Mouse (Mus musculus) ovary, postnatal 36 days (tissue): ENCODE results near the gene Ccnh.
"Not testable (repeated sequence)": the region's sequence is repeated elsewhere in the genome, so short reads cannot be mapped to it uniquely, and the experiment has no call there.

Source experiments
- DNase-seq: peaks from one replicate; pipeline ENCODE4 v3.0.0; 2022; ENCODE audit warnings: low spot score, mixed read lengths

Ccnh gene

GRCm38 (mm10) chr13:85188903-85189643 lies at the start of gene Ccnh:
Gene Ccnh, plus strand, starts transcription at chr13:85189408.
- DNase-seq: peak; percentile 90

GRCm38 (mm10) chr13:85143361-85143760 lies 45.8 kb upstream of the Ccnh start:
- not testable (repeated sequence) for DNase-seq

- DNase-seq: no peak
Observed at GRCm38 (mm10) chr13:85146471-85146870, 42.7 kb upstream of the Ccnh start.

GRCm38 (mm10) chr13:85154746-85155145 lies 34.5 kb upstream of the Ccnh start:
- DNase-seq: no peak

- no peak for DNase-seq
Observed at GRCm38 (mm10) chr13:85159971-85160370, 29.2 kb upstream of the Ccnh start.

- DNase-seq: no peak
Observed at GRCm38 (mm10) chr13:85164512-85165124, 24.6 kb upstream of the Ccnh start.

- DNase-seq: no peak
Observed at GRCm38 (mm10) chr13:85189644-85190121, 475 bp downstream of the Ccnh start.

GRCm38 (mm10) chr13:85191253-85191652 lies 2.0 kb downstream of the Ccnh start:
- no peak for DNase-seq

GRCm38 (mm10) chr13:85207493-85207892 lies 18.3 kb downstream of the Ccnh start:
- DNase-seq: no peak

- DNase-seq: no peak
Observed at GRCm38 (mm10) chr13:85208656-85209055, 19.4 kb downstream of the Ccnh start.

GRCm38 (mm10) chr13:85210353-85210752 lies 21.1 kb downstream of the Ccnh start:
- DNase-seq: no peak

GRCm38 (mm10) chr13:85218656-85219055 lies 29.4 kb downstream of the Ccnh start:
- no peak for DNase-seq

- DNase-seq: no peak
Observed at GRCm38 (mm10) chr13:85238760-85239159, 49.6 kb downstream of the Ccnh start.
